Mouse (Mus musculus) c-Kit-positive CD71-positive TER-119-positive erythroid progenitor cells, embryonic 14.5 days (primary cell): ENCODE results near the gene Tmem132c.
"Not testable (repeated sequence)": the region's sequence is repeated elsewhere in the genome, so short reads cannot be mapped to it uniquely, and the experiment has no call there.

Experiments
- DNase-seq: peaks from one replicate; pipeline ENCODE4 v3.0.0-alpha.2; 2013; ENCODE audit warnings: low spot score

Gene Tmem132c

GRCm38 (mm10) chr5:127346364-127346763 is 104.8 kb downstream of the Tmem132c start:
- DNase-seq = no peak

- no peak for DNase-seq
Measured at GRCm38 (mm10) chr5:127347053-127347748, 105.6 kb downstream of the Tmem132c start.

- no peak for DNase-seq
Measured at GRCm38 (mm10) chr5:127349221-127350065, 107.8 kb downstream of the Tmem132c start.

- no peak for DNase-seq
Measured at GRCm38 (mm10) chr5:127353002-127353401, 111.4 kb downstream of the Tmem132c start.

- DNase-seq = no peak
Measured at GRCm38 (mm10) chr5:127355836-127356235, 114.2 kb downstream of the Tmem132c start.

GRCm38 (mm10) chr5:127357878-127358277 is 116.3 kb downstream of the Tmem132c start:
- not testable (repeated sequence) for DNase-seq

GRCm38 (mm10) chr5:127361145-127361544 is 119.5 kb downstream of the Tmem132c start:
- DNase-seq = no peak

GRCm38 (mm10) chr5:127365061-127365460 is 123.5 kb downstream of the Tmem132c start:
- DNase-seq = no peak

- no peak for DNase-seq
Measured at GRCm38 (mm10) chr5:127368191-127368590, 126.6 kb downstream of the Tmem132c start.

GRCm38 (mm10) chr5:127369812-127370211 is 128.2 kb downstream of the Tmem132c start:
- DNase-seq = no peak

- no peak for DNase-seq
Measured at GRCm38 (mm10) chr5:127370503-127370902, 128.9 kb downstream of the Tmem132c start.

- no peak for DNase-seq
Measured at GRCm38 (mm10) chr5:127374251-127374650, 132.6 kb downstream of the Tmem132c start.

- DNase-seq = no peak
Measured at GRCm38 (mm10) chr5:127375654-127376053, 134.0 kb downstream of the Tmem132c start.

GRCm38 (mm10) chr5:127378521-127378920 is 136.9 kb downstream of the Tmem132c start:
- no peak for DNase-seq

- no peak for DNase-seq
Measured at GRCm38 (mm10) chr5:127379351-127379750, 137.7 kb downstream of the Tmem132c start.

- no peak for DNase-seq
Measured at GRCm38 (mm10) chr5:127381216-127381615, 139.6 kb downstream of the Tmem132c start.

GRCm38 (mm10) chr5:127382571-127382970 is 141.0 kb downstream of the Tmem132c start:
- DNase-seq = no peak

- DNase-seq = no peak
Measured at GRCm38 (mm10) chr5:127391187-127391586, 149.6 kb downstream of the Tmem132c start.

- no peak for DNase-seq
Measured at GRCm38 (mm10) chr5:127396889-127397288, 155.3 kb downstream of the Tmem132c start.

- no peak for DNase-seq
Measured at GRCm38 (mm10) chr5:127398010-127398409, 156.4 kb downstream of the Tmem132c start.

- no peak for DNase-seq
Measured at GRCm38 (mm10) chr5:127405391-127406000, 163.9 kb downstream of the Tmem132c start.

- no peak for DNase-seq
Measured at GRCm38 (mm10) chr5:127406014-127406655, 164.5 kb downstream of the Tmem132c start.
